Mouse (Mus musculus): ENCODE measurements at regions not wholly inside any gene's neighbourhood (a gene's known extent, or its start where the extent isn't known, plus 50 kb on each side); places are given as distances from the start of the nearest gene placed in this dataset.

GRCm38 (mm10) chr14:74551091-74551490 lies 89.5 kb upstream of the Htr2a start:
- WGBS, result 95% methylated on average over 2 of the region's 2 CpGs
- DNase-seq (ENCODE audit: low read depth, low spot score), result no peak

GRCm38 (mm10) chr14:74553636-74554035 lies 87.0 kb upstream of the Htr2a start:
- DNase-seq (ENCODE audit: low read depth, low spot score), result no peak
- WGBS, result 80% methylated on average over 1 of the region's 1 CpGs

GRCm38 (mm10) chr14:74558359-74558758 lies 82.3 kb upstream of the Htr2a start:
- DNase-seq (ENCODE audit: low read depth, low spot score), result no peak
- 62% methylated on average over 5 of the region's 5 CpGs for WGBS
